Mouse (Mus musculus) CH12.LX (cell line): Measurements from ENCODE around the gene Zfp760. TPM values are rescaled to one million over a fixed set of nuclear protein-coding genes. Genes with fewer than 3 reads are reported as not detected.
"Not testable (repeated sequence)": the region's sequence is repeated elsewhere in the genome, so short reads cannot be mapped to it uniquely, and the experiment has no call there.

Source experiments
- DNase-seq: peaks from one replicate; pipeline ENCODE4 v3.0.0-alpha.2; 2013; ENCODE audit errors: extremely low read depth
- H3K27ac ChIP-seq: 2 replicates; pipeline ENCODE4 v1.5.1; 2012; ENCODE audit warnings: low read depth, mild to moderate bottlenecking, control low read depth, moderate library complexity; ENCODE audit not compliant: insufficient read depth
- H3K27me3 ChIP-seq: replicated peaks from 2 replicates; pipeline ENCODE3; 2012; ENCODE audit warnings: inconsistent platforms
- H3K36me3 ChIP-seq, 2 experiments: replicated peaks in 1 of 2; 2 replicates each; pipeline versions ENCODE3 to v1.6.1; 2012; ENCODE audit warnings: inconsistent platforms in 1 of 2, low read length in 1 of 2, mild to moderate bottlenecking in 1 of 2, mixed read lengths in 1 of 2, moderate library complexity in 1 of 2; ENCODE audit not compliant: control insufficient read depth in 1 of 2, insufficient read depth in 1 of 2
- H3K4me1 ChIP-seq, 2 experiments: 2 replicates each; pipeline ENCODE4 v1.6.1; 2012; ENCODE audit warnings: inconsistent platforms in 1 of 2, moderate library complexity in 1 of 2; ENCODE audit not compliant: insufficient read depth in 2 of 2, control insufficient read depth in 1 of 2
- H3K4me2 ChIP-seq: 2 replicates; pipeline ENCODE4 v1.6.1; 2012; ENCODE audit warnings: low read depth, mild to moderate bottlenecking, control low read depth; ENCODE audit not compliant: poor library complexity, insufficient read depth, severe bottlenecking
- H3K4me3 ChIP-seq, 3 experiments: fragments of 150-350 bp in 1 of 3; sonication (generic) in 1 of 3; replicated peaks in 1 of 3; 2 replicates each; pipeline versions ENCODE3 to v1.5.1; 2011 to 2012; ENCODE audit warnings: low read depth in 2 of 3, low read length in 2 of 3, mild to moderate bottlenecking in 2 of 3, moderate library complexity in 2 of 3, control low read depth in 1 of 3, improper control_type of control experiment in 1 of 3, inconsistent platforms in 1 of 3, mixed read lengths in 1 of 3; ENCODE audit not compliant: poor library complexity in 1 of 3
- H3K79me2 ChIP-seq: replicated peaks from 2 replicates; pipeline ENCODE4 v1.6.1; 2012; ENCODE audit warnings: mild to moderate bottlenecking, moderate library complexity; ENCODE audit not compliant: control insufficient read depth, poor library complexity, insufficient read depth, severe bottlenecking; ENCODE audit errors: extremely low read depth
- H3K9ac ChIP-seq: 2 replicates; pipeline ENCODE4 v1.6.1; 2012; ENCODE audit warnings: low read depth, mild to moderate bottlenecking, control low read depth, moderate library complexity; ENCODE audit not compliant: insufficient read depth
- H3K9me3 ChIP-seq: replicated peaks from 2 replicates; pipeline ENCODE3; 2012; ENCODE audit warnings: low read length, inconsistent platforms, mixed read lengths
- BHLHE40 ChIP-seq: IDR thresholded peaks from 2 replicates; pipeline ENCODE4 v1.6.1; 2011; ENCODE audit warnings: mild to moderate bottlenecking, low read depth, low read length, improper control_type of control experiment
- CTCF ChIP-seq, 2 experiments: IDR thresholded peaks in 1 of 2; conservative IDR thresholded peaks in 1 of 2; 2 replicates each; pipeline ENCODE4 v1.5.1; 2011 to 2012; ENCODE audit warnings: low read depth in 2 of 2, low read length in 2 of 2, improper control_type of control experiment in 1 of 2, inconsistent platforms in 1 of 2, mild to moderate bottlenecking in 1 of 2, moderate library complexity in 1 of 2
- EP300 ChIP-seq: IDR thresholded peaks from 2 replicates; pipeline ENCODE4 v1.6.1; 2011; ENCODE audit warnings: low read length, improper control_type of control experiment
- ETS1 ChIP-seq: conservative IDR thresholded peaks from 2 replicates; pipeline ENCODE4 v1.6.1; 2012; ENCODE audit warnings: low read depth, mild to moderate bottlenecking, inconsistent platforms, low read length, improper control_type of control experiment, moderate library complexity
- IRF4 ChIP-seq: IDR thresholded peaks from 2 replicates; pipeline ENCODE4 v1.6.1; 2014; ENCODE audit warnings: low read depth, mild to moderate bottlenecking, inconsistent platforms, low read length, improper control_type of control experiment
- KAT2A ChIP-seq: IDR thresholded peaks from 2 replicates; pipeline ENCODE4 v1.6.1; 2012; ENCODE audit warnings: low read length, improper control_type of control experiment, inconsistent platforms; ENCODE audit not compliant: insufficient replicate concordance
- MAX ChIP-seq: IDR thresholded peaks from 2 replicates; pipeline ENCODE4 v1.6.1; 2011; ENCODE audit warnings: low read length, improper control_type of control experiment
- MAZ ChIP-seq: IDR thresholded peaks from 2 replicates; pipeline ENCODE4 v1.6.1; 2012; ENCODE audit warnings: low read depth, mild to moderate bottlenecking, inconsistent platforms, low read length, improper control_type of control experiment, moderate library complexity
- MEF2A ChIP-seq: IDR thresholded peaks from 2 replicates; pipeline ENCODE4 v1.6.1; 2014; ENCODE audit warnings: low read depth, mild to moderate bottlenecking, inconsistent platforms, low read length, improper control_type of control experiment, borderline replicate concordance
- NELFE ChIP-seq: IDR thresholded peaks from 2 replicates; pipeline ENCODE4 v1.6.1; 2011; ENCODE audit warnings: low read depth, low read length, improper control_type of control experiment
- NRF1 ChIP-seq: IDR thresholded peaks from 2 replicates; pipeline ENCODE4 v1.6.1; 2014; ENCODE audit warnings: low read depth, mild to moderate bottlenecking, inconsistent platforms, low read length, improper control_type of control experiment, moderate library complexity
- POLR2A ChIP-seq: IDR thresholded peaks from 2 replicates; pipeline ENCODE4 v1.6.1; 2011; ENCODE audit warnings: low read depth, mild to moderate bottlenecking, improper control_type of control experiment, low read length
- SIN3A ChIP-seq: IDR thresholded peaks from 2 replicates; pipeline ENCODE4 v1.6.1; 2012; ENCODE audit warnings: low read length, improper control_type of control experiment, inconsistent platforms
- TBP ChIP-seq: conservative IDR thresholded peaks from 2 replicates; pipeline ENCODE4 v1.6.1; 2011; ENCODE audit warnings: low read depth, low read length, improper control_type of control experiment
- TCF12 ChIP-seq: IDR thresholded peaks from 2 replicates; pipeline ENCODE4 v1.6.1; 2014; ENCODE audit warnings: low read depth, mild to moderate bottlenecking, inconsistent platforms, low read length, improper control_type of control experiment
- UBTF ChIP-seq: IDR thresholded peaks from 2 replicates; pipeline ENCODE4 v1.6.1; 2012; ENCODE audit warnings: low read depth, mild to moderate bottlenecking, inconsistent platforms, low read length, improper control_type of control experiment, moderate library complexity
- USF2 ChIP-seq: conservative IDR thresholded peaks from 2 replicates; pipeline ENCODE4 v1.6.1; 2011; ENCODE audit warnings: low read depth, low read length, improper control_type of control experiment
- ZNF384 ChIP-seq: IDR thresholded peaks from 2 replicates; pipeline ENCODE4 v1.6.1; 2012; ENCODE audit warnings: low read depth, low read length, improper control_type of control experiment, inconsistent platforms
- dilution Hi-C: fragments of 300-500 bp; cut with MboI; formaldehyde crosslinking; loops from 2 replicates; pipeline ENCODE4 v1.14.3; 2020; ENCODE audit warnings: low sequenced_read_pairs; ENCODE audit not compliant: extremely low pct_unique_long_range_greater_than_20kb, extremely low pct_ligation_motif_present
- in situ Hi-C: fragments of 300-500 bp; cut with MboI; formaldehyde crosslinking; loops from 3 replicates; pipeline ENCODE4 v1.14.3; 2019; ENCODE audit warnings: low sequenced_read_pairs, low pct_ligation_motif_present, low pct_unique_long_range_greater_than_20kb, mixed read lengths
- polyA plus RNA-seq: library from polyadenylated mRNA; unstranded; fragments of >175 nt; gene quantifications from 2 replicates; pipeline ENCODE4 v1.2.1, GENCODE M21; 2012; ENCODE audit warnings: low read depth; ENCODE audit not compliant: insufficient read length
- total RNA-seq, 2 experiments: library from RNA; depleted of rRNA; stranded (reverse); fragments of 300-350 nt in 1 of 2; fragments of >200 nt in 1 of 2; gene quantifications; 2 replicates each; pipeline ENCODE4 v1.2.3; 2012 to 2014

Zfp760 gene
- total and polyA plus RNA-seq, 3 experiments = 1.2 to 3.5 (median 1.4) TPM

DNA sequence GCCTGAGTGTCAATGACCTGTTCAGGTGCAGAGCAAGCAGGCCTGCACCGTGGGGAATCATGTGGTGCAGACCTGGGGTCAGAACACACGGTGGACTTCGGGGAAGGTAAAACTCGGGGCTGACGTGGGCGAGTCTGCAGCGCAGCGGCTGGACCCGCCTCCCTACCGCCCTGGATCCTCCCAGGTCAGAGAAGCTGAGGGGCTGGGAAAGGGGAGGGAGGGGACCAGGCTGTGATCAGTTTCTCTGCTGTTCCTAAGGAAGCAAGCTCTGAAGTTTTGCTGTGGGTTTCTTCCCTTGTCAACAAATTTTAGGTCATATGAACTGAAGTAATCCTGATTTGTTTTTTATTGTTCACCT is 27.5 kb upstream of the Zfp760 start:
- dilution Hi-C loops, DNase-seq, H3K9me3 ChIP-seq, H3K27me3 ChIP-seq, in situ Hi-C loops, H3K36me3 ChIP-seq, H3K4me2 ChIP-seq, H3K4me1 ChIP-seq, H3K79me2 ChIP-seq, H3K27ac ChIP-seq: not testable (repeated sequence)
- Histone ChIP-seq H3K4me3 (peak overlapping the region; percentile 45 to 89 (median 54)), H3K9ac (peak overlapping the region; percentile 72; the same call in 1 of the 2 replicates)
- TF ChIP-seq SIN3A (0 out of 2 replicates have a peak, but pooled peaks have one; percentile 46), POLR2A (peak; percentile 47; the same call in 1 of the 2 replicates)

GRCm38 (mm10) chr17:21691560-21691959 is 16.0 kb upstream of the Zfp760 start, which contains the start of gene Gm10226:
Gm10226 (plus strand) TSS chr17:21691860.
- H3K9me3 ChIP-seq = no peaks in the 10 kb centered on the region
- no peak within 1 kb of the TSS for H3K27ac ChIP-seq
- H3K36me3 ChIP-seq = peaks cover 8 to 11% of the 10 kb centered on the region in 2 experiments
- in situ Hi-C loops (no loop called here), dilution Hi-C loops (no loop called here)
- H3K4me2 ChIP-seq = no peak within 1 kb of the TSS
- DNase-seq = no peak
- H3K9ac ChIP-seq = no peak within 1 kb of the TSS
- no peaks in the 10 kb centered on the region for H3K79me2 ChIP-seq
- no peak for TF ChIP-seq USF2
- no peak for TF ChIP-seq EP300
- no peak for TF ChIP-seq KAT2A
- no peak for TF ChIP-seq TBP
- no peak for TF ChIP-seq SIN3A
- no peak for TF ChIP-seq UBTF
- TF ChIP-seq NRF1 = no peak
- TF ChIP-seq TCF12 = no peak
- no peak for TF ChIP-seq MAZ
- TF ChIP-seq ZNF384 = no peak
- no peak for TF ChIP-seq IRF4
- no peak for TF ChIP-seq MAX
- TF ChIP-seq CTCF (conservative IDR thresholded peaks at IDR 0.05 in 1 of 2, IDR thresholded peaks at IDR 0.05 in 1 of 2; ENCODE audit: low read depth in 2 of 2, low read length in 2 of 2) = no peak
- TF ChIP-seq BHLHE40 = no peak
- no peak within 1 kb of the TSS for H3K4me3 ChIP-seq
- no peaks in the 10 kb centered on the region for H3K4me1 ChIP-seq
- H3K27me3 ChIP-seq = no peaks in the 10 kb centered on the region

DNA sequence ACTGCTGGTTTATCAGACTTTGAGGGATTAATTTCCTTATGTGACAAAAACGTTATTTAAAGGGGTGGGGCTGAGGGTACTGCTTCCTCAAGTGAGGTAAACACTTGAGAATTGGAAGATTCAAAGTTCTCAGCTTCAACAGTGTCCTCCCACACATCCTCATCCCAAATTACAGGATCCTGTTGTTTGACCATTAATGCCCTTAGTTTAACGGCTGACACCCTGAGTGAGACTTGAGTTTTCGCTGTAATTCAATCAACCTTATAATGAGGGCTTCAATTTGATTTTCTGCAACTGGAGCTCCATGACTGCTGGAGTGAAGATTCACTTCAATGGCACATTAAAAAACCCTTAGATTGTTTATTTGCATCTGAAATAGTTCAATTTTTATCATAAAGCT is 14.2 kb upstream of the Zfp760 start:
- DNase-seq = no peak
- Histone ChIP-seq H3K27me3 (no peaks in the 10 kb centered on the region), H3K27ac (no peak overlapping the region), H3K4me3 (no peak overlapping the region), H3K79me2 (no peaks in the 10 kb centered on the region), H3K4me2 (no peak overlapping the region), H3K4me1 (no peaks in the 10 kb centered on the region), H3K9me3 (no peaks in the 10 kb centered on the region), H3K36me3 (peaks cover 6 to 7% of the 10 kb centered on the region in 2 experiments), H3K9ac (no peak overlapping the region)
- dilution Hi-C loops = no loop called here
- in situ Hi-C loops = no loop called here
- TF ChIP-seq TCF12 = no peak
- TF ChIP-seq BHLHE40 = no peak
- TF ChIP-seq CTCF (conservative IDR thresholded peaks at IDR 0.05 in 1 of 2, IDR thresholded peaks at IDR 0.05 in 1 of 2; ENCODE audit: low read depth in 2 of 2, low read length in 2 of 2) = no peak
- no peak for TF ChIP-seq MAZ
- TF ChIP-seq KAT2A = no peak
- no peak for TF ChIP-seq NELFE
- no peak for TF ChIP-seq ETS1
- TF ChIP-seq MEF2A = no peak
